Mouse (Mus musculus): ENCODE measurements around the gene Mcrip2. TPM values are rescaled to one million over a fixed set of nuclear protein-coding genes. Genes with fewer than 3 reads are reported as not detected.
A peak's percentile ranks its signal among the peaks of the same experiment; 100 is the strongest.

Gene Mcrip2
- polyA plus RNA-seq, 1 experiment = 28.2 TPM

DNA sequence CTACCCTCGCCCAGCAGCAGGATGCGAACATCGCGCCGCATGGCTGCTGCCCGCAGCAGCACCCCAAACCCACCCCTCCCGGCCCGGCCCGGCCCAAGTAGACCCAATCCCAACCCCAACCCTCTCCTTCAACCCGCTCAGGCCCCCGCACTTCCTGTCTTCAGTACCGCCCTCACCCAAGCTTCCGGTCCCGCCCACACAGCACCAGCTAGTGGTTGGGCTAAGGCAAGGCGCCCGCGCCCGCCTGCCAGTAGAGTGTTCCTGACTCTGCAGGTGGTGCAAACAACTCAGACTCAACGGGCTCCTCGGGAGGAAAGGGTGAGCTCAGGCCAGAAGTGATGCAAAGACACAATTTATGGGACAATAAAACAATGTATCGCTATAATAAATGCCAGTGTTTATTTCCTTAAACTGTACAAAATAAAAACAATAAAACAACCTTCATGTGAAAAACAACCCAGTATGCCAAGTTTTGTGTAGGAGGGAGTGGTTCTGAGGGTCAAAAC lies 24.1 kb downstream of the Mcrip2 start, which contains the start of gene Rhot2:
TSS of gene Rhot2 (minus strand) at position 456 of the 506 bp plus-strand sequence.
- TF ChIP-seq CTCF (IDR thresholded peaks at IDR 0.05; ENCODE audit: control insufficient read depth, insufficient read depth, insufficient replicate concordance, low read depth, low read length) (peak; percentile 16; the same call in 1 of the 2 replicates), POLR2A (IDR thresholded peaks at IDR 0.05; ENCODE audit: control insufficient read depth, low read depth, low read length) (peak; percentile 63)
- H3K36me3 ChIP-seq (ENCODE audit: control insufficient read depth, insufficient read depth, low read length) = no peaks in the 10 kb centered on the region
- H3K27ac ChIP-seq (ENCODE audit: control insufficient read depth, insufficient read depth, low read depth, low read length) = peak within 1 kb of the TSS; percentile 55
- no peaks in the 10 kb centered on the region for H3K27me3 ChIP-seq (ENCODE audit: control insufficient read depth, insufficient read depth, low read length)
- peak within 1 kb of the TSS; percentile 81 for H3K4me3 ChIP-seq (ENCODE audit: control insufficient read depth, low read depth, low read length)
- H3K4me1 ChIP-seq (ENCODE audit: control insufficient read depth, insufficient read depth, low read length) = peaks cover 5% of the 10 kb centered on the region

- H3K36me3 ChIP-seq (ENCODE audit: control insufficient read depth, insufficient read depth, low read length) = no peaks in the 10 kb centered on the region
- TF ChIP-seq CTCF (IDR thresholded peaks at IDR 0.05; ENCODE audit: control insufficient read depth, insufficient read depth, insufficient replicate concordance, low read depth, low read length) = no peak
Observed at GRCm38 (mm10) chr17:25843636-25844395, 24.7 kb downstream of the Mcrip2 start.

GRCm38 (mm10) chr17:25843122-25843521 lies 25.4 kb downstream of the Mcrip2 start:
- H3K27me3 ChIP-seq (ENCODE audit: control insufficient read depth, insufficient read depth, low read length) = no peaks in the 10 kb centered on the region
- no peak overlapping the region for H3K4me3 ChIP-seq (ENCODE audit: control insufficient read depth, low read depth, low read length)
- no peaks in the 10 kb centered on the region for H3K36me3 ChIP-seq (ENCODE audit: control insufficient read depth, insufficient read depth, low read length)
- H3K4me1 ChIP-seq (ENCODE audit: control insufficient read depth, insufficient read depth, low read length) = peaks cover 5% of the 10 kb centered on the region
- no peak overlapping the region for H3K27ac ChIP-seq (ENCODE audit: control insufficient read depth, insufficient read depth, low read depth, low read length)
- TF ChIP-seq CTCF (IDR thresholded peaks at IDR 0.05; ENCODE audit: control insufficient read depth, insufficient read depth, insufficient replicate concordance, low read depth, low read length) (no peak), POLR2A (IDR thresholded peaks at IDR 0.05; ENCODE audit: control insufficient read depth, low read depth, low read length) (no peak)

More at GRCm38 (mm10) chr17:25843636-25844395, 24.7 kb downstream of the Mcrip2 start:
- Histone ChIP-seq H3K4me3 (ENCODE audit: control insufficient read depth, low read depth, low read length) (peak overlapping the region; percentile 81), H3K27ac (ENCODE audit: control insufficient read depth, insufficient read depth, low read depth, low read length) (peak overlapping the region; percentile 55), H3K27me3 (ENCODE audit: control insufficient read depth, insufficient read depth, low read length) (no peaks in the 10 kb centered on the region), H3K4me1 (ENCODE audit: control insufficient read depth, insufficient read depth, low read length) (peaks cover 5% of the 10 kb centered on the region)

DNA sequence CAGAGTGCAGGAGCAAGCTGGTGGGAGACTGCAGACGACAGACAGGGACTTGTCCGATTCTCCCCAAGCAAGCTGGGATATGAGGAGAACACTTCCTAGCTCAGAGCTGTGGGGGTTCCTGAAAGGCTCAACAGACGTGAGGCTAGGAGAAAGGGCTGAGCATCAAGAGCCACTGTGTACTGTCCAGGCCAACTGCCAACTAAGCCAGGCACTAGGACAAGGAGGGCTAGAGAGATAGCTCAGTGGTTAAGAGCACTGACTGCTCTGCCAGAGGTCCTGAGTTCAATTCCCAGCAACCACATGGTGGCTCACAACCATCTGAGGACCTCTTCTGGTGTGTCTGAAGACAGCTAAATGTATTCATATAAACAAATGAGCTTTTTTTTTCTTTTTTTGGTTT lies 26.1 kb downstream of the Mcrip2 start:
- TF ChIP-seq POLR2A (IDR thresholded peaks at IDR 0.05; ENCODE audit: control insufficient read depth, low read depth, low read length) (no peak), CTCF (IDR thresholded peaks at IDR 0.05; ENCODE audit: control insufficient read depth, insufficient read depth, insufficient replicate concordance, low read depth, low read length) (no peak)
- H3K4me1 ChIP-seq (ENCODE audit: control insufficient read depth, insufficient read depth, low read length) = peaks cover 8% of the 10 kb centered on the region
- no peak overlapping the region for H3K4me3 ChIP-seq (ENCODE audit: control insufficient read depth, low read depth, low read length)
- no peak overlapping the region for H3K27ac ChIP-seq (ENCODE audit: control insufficient read depth, insufficient read depth, low read depth, low read length)
- no peaks in the 10 kb centered on the region for H3K36me3 ChIP-seq (ENCODE audit: control insufficient read depth, insufficient read depth, low read length)
- no peaks in the 10 kb centered on the region for H3K27me3 ChIP-seq (ENCODE audit: control insufficient read depth, insufficient read depth, low read length)

GRCm38 (mm10) chr17:25841117-25841880 lies 27.3 kb downstream of the Mcrip2 start, which contains the start of gene Gm20683:
Gm20683 (minus strand) TSS chr17:25841763.
- Histone ChIP-seq H3K4me3 (ENCODE audit: control insufficient read depth, low read depth, low read length) (no peak within 1 kb of the TSS), H3K4me1 (ENCODE audit: control insufficient read depth, insufficient read depth, low read length) (peaks cover 18% of the 10 kb centered on the region), H3K27ac (ENCODE audit: control insufficient read depth, insufficient read depth, low read depth, low read length) (no peak within 1 kb of the TSS), H3K27me3 (ENCODE audit: control insufficient read depth, insufficient read depth, low read length) (no peaks in the 10 kb centered on the region), H3K36me3 (ENCODE audit: control insufficient read depth, insufficient read depth, low read length) (no peaks in the 10 kb centered on the region)
- TF ChIP-seq POLR2A (IDR thresholded peaks at IDR 0.05; ENCODE audit: control insufficient read depth, low read depth, low read length) (no peak), CTCF (IDR thresholded peaks at IDR 0.05; ENCODE audit: control insufficient read depth, insufficient read depth, insufficient replicate concordance, low read depth, low read length) (no peak)

DNA sequence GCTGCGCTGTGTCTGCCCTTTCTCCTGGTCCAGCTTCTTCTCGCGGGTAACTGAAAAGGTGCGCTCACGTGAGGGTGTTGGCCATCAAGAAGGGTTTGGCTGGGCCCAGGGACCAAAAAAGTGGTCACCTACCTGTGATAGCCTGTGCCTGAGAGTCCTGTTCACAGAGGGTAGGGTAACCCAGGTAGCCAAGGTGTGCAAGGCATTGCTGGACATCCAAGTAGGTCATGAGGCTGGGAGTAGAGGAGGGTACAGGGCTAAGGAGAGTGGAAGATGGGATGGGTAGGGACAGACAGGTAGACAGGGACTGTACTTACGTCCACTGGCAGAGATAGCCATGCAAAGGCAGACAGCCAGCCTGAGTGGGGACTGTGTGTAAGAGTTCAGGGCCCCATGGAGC lies 28.0 kb downstream of the Mcrip2 start:
- no peaks in the 10 kb centered on the region for H3K27me3 ChIP-seq (ENCODE audit: control insufficient read depth, insufficient read depth, low read length)
- H3K36me3 ChIP-seq (ENCODE audit: control insufficient read depth, insufficient read depth, low read length) = no peaks in the 10 kb centered on the region
- peaks cover 22% of the 10 kb centered on the region for H3K4me1 ChIP-seq (ENCODE audit: control insufficient read depth, insufficient read depth, low read length)
- no peak overlapping the region for H3K27ac ChIP-seq (ENCODE audit: control insufficient read depth, insufficient read depth, low read depth, low read length)
- no peak overlapping the region for H3K4me3 ChIP-seq (ENCODE audit: control insufficient read depth, low read depth, low read length)
- no peak for TF ChIP-seq CTCF (IDR thresholded peaks at IDR 0.05; ENCODE audit: control insufficient read depth, insufficient read depth, insufficient replicate concordance, low read depth, low read length)
- no peak for TF ChIP-seq POLR2A (IDR thresholded peaks at IDR 0.05; ENCODE audit: control insufficient read depth, low read depth, low read length)
